Mouse (Mus musculus) liver, embryonic 14.5 days (tissue): Measurements from ENCODE around the gene Pno1. TPM values are rescaled to one million over a fixed set of nuclear protein-coding genes. Genes with fewer than 3 reads are reported as not detected.

Experiments used
- ATAC-seq: fragments of 200-750 bp; cut with Nextera tagmentation; 2 replicates; pipeline ENCODE4 v1.8.0; 2017; ENCODE audit warnings: moderate number of reproducible peaks, mild to moderate bottlenecking, moderate library complexity; ENCODE audit not compliant: insufficient read depth
- DNase-seq, 3 experiments: peaks; one replicate each; pipeline ENCODE4 v3.0.0-alpha.2; 2012 to 2013; ENCODE audit warnings: low read depth in 3 of 3, low spot score in 3 of 3
- H3K27ac ChIP-seq: fragments of 300-500 bp; sonication (generic); 2 replicates; pipeline ENCODE4 v1.5.1; 2014; ENCODE audit warnings: moderate library complexity, mild to moderate bottlenecking, control low read depth, inconsistent platforms
- H3K27me3 ChIP-seq: fragments of 300-500 bp; sonication (generic); 2 replicates; pipeline ENCODE4 v1.6.1; 2014; ENCODE audit warnings: mild to moderate bottlenecking, low read length, moderate library complexity; ENCODE audit not compliant: control insufficient read depth, insufficient read depth
- H3K36me3 ChIP-seq: fragments of 300-500 bp; sonication (generic); replicated peaks from 2 replicates; pipeline ENCODE4 v1.6.1; 2014; ENCODE audit warnings: low read depth; ENCODE audit not compliant: control insufficient read depth, insufficient read depth
- H3K4me1 ChIP-seq, 2 experiments: fragments of 200-500 bp in 1 of 2; fragments of 300-500 bp in 1 of 2; sonication (generic) in 1 of 2; replicated peaks; 2 replicates each; pipeline ENCODE4 v1.6.1; 2012 to 2014; ENCODE audit warnings: antibody characterized with exemption in 1 of 2, inconsistent platforms in 1 of 2, low read length in 1 of 2; ENCODE audit not compliant: control insufficient read depth in 2 of 2, insufficient read depth in 2 of 2
- H3K4me2 ChIP-seq: fragments of 300-500 bp; sonication (generic); 2 replicates; pipeline ENCODE4 v1.6.1; 2014; ENCODE audit warnings: low read depth, mild to moderate bottlenecking, control low read depth, moderate library complexity
- H3K4me3 ChIP-seq, 2 experiments: fragments of 200-500 bp in 1 of 2; fragments of 300-500 bp in 1 of 2; sonication (generic) in 1 of 2; 2 replicates each; pipeline ENCODE4 v1.5.1; 2012 to 2014; ENCODE audit warnings: low read depth in 2 of 2, low read length in 2 of 2, mild to moderate bottlenecking in 2 of 2, control low read depth in 1 of 2, inconsistent platforms in 1 of 2, moderate library complexity in 1 of 2; ENCODE audit not compliant: insufficient read depth in 1 of 2
- H3K9ac ChIP-seq: fragments of 300-500 bp; sonication (generic); replicated peaks from 2 replicates; pipeline ENCODE4 v1.6.1; 2014; ENCODE audit warnings: mild to moderate bottlenecking, control low read depth, moderate library complexity
- H3K9me3 ChIP-seq: fragments of 300-500 bp; sonication (generic); 2 replicates; pipeline ENCODE4 v1.6.1; 2016; ENCODE audit warnings: low read length, mixed read lengths; ENCODE audit not compliant: control insufficient read depth
- CTCF ChIP-seq: IDR thresholded peaks from 2 replicates; pipeline ENCODE4 v1.5.1; 2016; ENCODE audit warnings: antibody characterized with exemption, low read depth, control low read depth
- EP300 ChIP-seq: IDR thresholded peaks from 2 replicates; pipeline ENCODE4 v1.6.1; 2016; ENCODE audit warnings: antibody characterized with exemption, low read depth
- WGBS: fragments of 180-500 bp; shearing (Covaris S2); extraction: QIAGEN DNeasy Blood & Tissue Kit; methylation state at CpG from one replicate; pipeline ENCODE4 v1.1.7; 2014; ENCODE audit not compliant: insufficient replicate concordance; 5-methylcytosine and 5-hydroxymethylcytosine counted together
- polyA plus RNA-seq, 2 experiments: library from polyadenylated mRNA; depleted of rRNA in 1 of 2; stranded (reverse) in 1 of 2; unstranded in 1 of 2; fragments of >200 nt; fragmentation: Nextera tagmentation in 1 of 2; extraction: Ambion mirVana in 1 of 2; gene quantifications; 2 replicates each; pipeline versions ENCODE4 v1.2.1 to v1.2.3; 2012 to 2014

Gene Pno1
- polyA plus RNA-seq, 2 experiments, result 10.9 to 45.5 TPM

DNA sequence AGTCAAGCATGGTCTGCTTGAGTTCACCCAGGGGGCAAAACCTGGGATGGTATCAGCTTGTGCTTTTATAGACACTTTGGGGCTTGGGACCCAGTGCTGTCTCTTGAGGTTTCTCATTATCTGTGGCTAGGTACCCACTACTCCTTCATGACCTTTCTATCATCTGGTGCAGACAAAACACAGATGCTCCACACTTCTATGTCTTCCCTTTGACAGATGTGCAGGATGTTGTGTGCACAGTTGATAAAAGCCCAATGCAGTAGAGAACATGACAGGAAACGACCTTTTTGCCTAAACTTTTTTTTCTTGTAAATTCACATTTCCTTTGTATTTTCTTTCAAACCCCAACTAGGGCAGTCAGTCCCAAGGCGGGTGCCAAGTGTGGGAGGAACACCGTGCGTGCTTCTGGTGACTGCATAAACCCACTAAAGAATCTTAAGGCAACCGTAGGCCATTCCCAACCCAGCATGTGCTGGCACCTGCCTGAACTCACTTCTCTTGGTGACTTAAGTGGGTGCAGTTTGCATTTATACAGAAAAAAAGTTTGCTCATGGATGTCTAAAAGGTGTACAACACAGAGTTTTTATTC is 25.2 kb upstream of the Pno1 start:
- ATAC-seq, result peak; percentile 78
- H3K9ac ChIP-seq, result no peak overlapping the region
- no peak overlapping the region for H3K4me2 ChIP-seq
- no peak for DNase-seq
- H3K27ac ChIP-seq, result no peak overlapping the region
- TF ChIP-seq EP300, result 0 out of 2 replicates have a peak, but pooled peaks have one; percentile 26
- no peak for TF ChIP-seq CTCF
- H3K36me3 ChIP-seq, result no peaks in the 10 kb centered on the region; the same call in 1 of the 2 replicates
- H3K4me1 ChIP-seq, result peaks cover 0 to 15% of the 10 kb centered on the region in 2 experiments; a peak in 2 of 4 replicates
- H3K27me3 ChIP-seq, result no peaks in the 10 kb centered on the region
- WGBS, result 11% methylated on average over 5 of the region's 5 CpGs
- H3K9me3 ChIP-seq, result no peaks in the 10 kb centered on the region
- H3K4me3 ChIP-seq, result no peak overlapping the region

DNA sequence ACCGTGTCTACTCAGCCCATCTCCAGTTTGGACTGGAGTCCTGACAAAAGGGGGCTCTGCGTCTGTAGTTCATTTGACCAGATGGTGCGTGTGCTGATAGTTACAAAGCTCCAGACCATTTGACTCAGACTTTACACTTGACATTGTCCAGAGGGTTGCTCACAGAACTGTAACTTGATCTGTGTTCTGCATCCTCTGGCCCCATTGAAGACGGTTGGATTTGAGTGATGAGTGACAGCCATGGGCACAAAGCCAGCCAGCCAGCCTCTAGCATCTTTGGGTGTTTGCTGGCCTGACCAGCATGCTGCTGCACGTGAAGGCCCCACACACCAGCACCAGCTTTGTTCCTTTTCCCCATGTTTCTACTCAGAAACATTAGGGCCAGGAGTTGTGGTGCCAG is 21.4 kb upstream of the Pno1 start:
- H3K4me3 ChIP-seq, result no peak overlapping the region
- DNase-seq (no peak), ATAC-seq (no peak)
- H3K9me3 ChIP-seq, result no peaks in the 10 kb centered on the region
- TF ChIP-seq EP300, result no peak
- H3K27me3 ChIP-seq, result no peaks in the 10 kb centered on the region
- H3K9ac ChIP-seq, result no peak overlapping the region
- WGBS, result 78% methylated on average over 5 of the region's 5 CpGs
- no peak overlapping the region for H3K4me2 ChIP-seq
- H3K4me1 ChIP-seq, result peaks cover 0 to 12% of the 10 kb centered on the region in 2 experiments; a peak in 2 of 4 replicates
- H3K27ac ChIP-seq, result no peak overlapping the region
- H3K36me3 ChIP-seq, result peaks cover 7% of the 10 kb centered on the region; the same call in 1 of the 2 replicates

DNA sequence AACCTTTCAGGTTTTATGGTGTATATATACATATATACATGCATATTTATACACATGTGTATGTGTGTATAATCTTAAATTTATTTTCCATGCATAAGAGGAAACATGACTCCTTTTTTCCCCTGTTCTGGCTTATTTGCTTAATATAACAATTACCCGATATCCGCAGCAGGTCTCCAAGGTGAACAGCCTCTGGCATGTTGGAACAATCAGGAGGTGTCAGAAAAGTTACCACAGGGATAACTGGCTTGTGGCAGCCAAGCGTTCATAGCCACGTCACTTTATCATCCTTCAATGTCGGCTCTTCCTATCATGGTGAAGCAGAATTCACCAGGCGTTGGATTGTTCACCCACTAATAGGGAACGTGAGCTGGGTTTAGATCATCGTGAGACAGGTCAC is 9.8 kb upstream of the Pno1 start:
- Histone ChIP-seq H3K4me3 (no peak overlapping the region), H3K27me3 (no peaks in the 10 kb centered on the region), H3K27ac (no peak overlapping the region), H3K4me2 (no peak overlapping the region), H3K4me1 (no peaks in the 10 kb centered on the region), H3K9ac (no peak overlapping the region), H3K9me3 (no peaks in the 10 kb centered on the region), H3K36me3 (peaks cover 6% of the 10 kb centered on the region)
- no peak for TF ChIP-seq EP300
- no peak for TF ChIP-seq CTCF
- ATAC-seq, result no peak
- no peak for DNase-seq
- WGBS, result 77% methylated on average over 8 of the region's 8 CpGs

GRCm38 (mm10) chr11:17215475-17215874 is 4.1 kb upstream of the Pno1 start:
- no peak for TF ChIP-seq EP300
- TF ChIP-seq CTCF, result no peak

GRCm38 (mm10) chr11:17212903-17213509 is 1.6 kb upstream of the Pno1 start:
- H3K9me3 ChIP-seq, result no peaks in the 10 kb centered on the region
- peak overlapping the region; percentile 92 to 98 for H3K4me3 ChIP-seq
- peak overlapping the region; percentile 26 for H3K27ac ChIP-seq
- peak overlapping the region; percentile 89 for H3K4me2 ChIP-seq
- peaks cover 10 to 15% of the 10 kb centered on the region in 2 experiments for H3K4me1 ChIP-seq
- ATAC-seq (peak; percentile 11; the same call in 1 of the 2 replicates), DNase-seq (peak; percentile 27 to 41 (median 31))
- 9% methylated on average over 5 of the region's 5 CpGs for WGBS
- no peak for TF ChIP-seq CTCF
- TF ChIP-seq EP300, result peak; percentile 61
- H3K27me3 ChIP-seq, result no peaks in the 10 kb centered on the region
- H3K36me3 ChIP-seq, result peaks cover 8% of the 10 kb centered on the region
- peak overlapping the region; percentile 85 for H3K9ac ChIP-seq

More at GRCm38 (mm10) chr11:17215475-17215874, 4.1 kb upstream of the Pno1 start:
- DNase-seq, result no peak
- H3K4me3 ChIP-seq, result no peak overlapping the region
- no peak overlapping the region for H3K9ac ChIP-seq
- H3K4me2 ChIP-seq, result no peak overlapping the region
- 62% methylated on average over 3 of the region's 3 CpGs for WGBS
- H3K27ac ChIP-seq, result no peak overlapping the region
- no peak for ATAC-seq
- H3K4me1 ChIP-seq, result peaks cover 6 to 12% of the 10 kb centered on the region in 2 experiments
- H3K27me3 ChIP-seq, result no peaks in the 10 kb centered on the region
- no peaks in the 10 kb centered on the region for H3K36me3 ChIP-seq
- H3K9me3 ChIP-seq, result no peaks in the 10 kb centered on the region
